Mouse (Mus musculus) brain, embryonic 14.5 days (tissue): ENCODE data around the gene Sf3b5.

ENCODE experiments used
- CTCF ChIP-seq: fragments of 200-500 bp; IDR thresholded peaks from 2 replicates; pipeline ENCODE4 v1.5.1; 2012; ENCODE audit warnings: inconsistent platforms, mild to moderate bottlenecking, moderate library complexity, borderline replicate concordance; ENCODE audit not compliant: insufficient read depth, insufficient read length; ENCODE audit errors: extremely low read depth
- POLR2A ChIP-seq: fragments of 200-500 bp; IDR thresholded peaks from 2 replicates; pipeline ENCODE4 v1.6.1; 2012; ENCODE audit warnings: mild to moderate bottlenecking, inconsistent platforms, borderline replicate concordance; ENCODE audit not compliant: poor library complexity, insufficient read depth, insufficient read length, severe bottlenecking; ENCODE audit errors: extremely low read depth

DNA sequence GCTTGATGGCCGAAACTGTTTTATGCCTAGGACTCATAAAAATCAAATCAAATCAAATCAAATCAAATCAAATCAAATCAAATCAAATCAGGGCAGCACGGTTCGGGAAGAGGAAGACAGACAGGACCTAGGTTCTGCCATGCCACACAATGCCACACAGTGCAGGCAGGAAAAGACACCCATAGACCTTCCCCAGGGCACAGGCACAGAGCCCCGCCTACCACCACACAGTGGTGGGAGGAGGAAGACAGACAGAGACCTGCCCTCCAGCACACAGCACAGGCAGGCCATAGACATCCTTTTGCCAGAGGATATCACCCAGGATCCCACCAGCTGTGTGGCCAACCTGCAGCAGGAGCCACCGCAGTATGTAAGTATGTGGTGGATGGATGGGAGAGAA lies 13.2 kb upstream of the Sf3b5 start:
- TF ChIP-seq CTCF (no peak), POLR2A (no peak)
